Mouse (Mus musculus) layer of hippocampus, postnatal 25 days (tissue): ENCODE measurements around the gene Sigmar1. TPM values are rescaled to one million over a fixed set of nuclear protein-coding genes. Genes with fewer than 3 reads are reported as not detected.

Source experiments
- DNase-seq, 2 experiments: peaks; one replicate each; pipeline ENCODE4 v3.0.0; 2022; ENCODE audit warnings: mixed read lengths in 2 of 2, low spot score in 1 of 2; ENCODE audit errors: extremely low spot score in 1 of 2
- total RNA-seq, 2 experiments: library from RNA; stranded (reverse); gene quantifications; 2 replicates each; pipeline ENCODE4 v1.2.3; 2021

Sigmar1 gene
- total RNA-seq, 2 experiments from 2014 or later: 40.0 to 41.6 TPM

DNA sequence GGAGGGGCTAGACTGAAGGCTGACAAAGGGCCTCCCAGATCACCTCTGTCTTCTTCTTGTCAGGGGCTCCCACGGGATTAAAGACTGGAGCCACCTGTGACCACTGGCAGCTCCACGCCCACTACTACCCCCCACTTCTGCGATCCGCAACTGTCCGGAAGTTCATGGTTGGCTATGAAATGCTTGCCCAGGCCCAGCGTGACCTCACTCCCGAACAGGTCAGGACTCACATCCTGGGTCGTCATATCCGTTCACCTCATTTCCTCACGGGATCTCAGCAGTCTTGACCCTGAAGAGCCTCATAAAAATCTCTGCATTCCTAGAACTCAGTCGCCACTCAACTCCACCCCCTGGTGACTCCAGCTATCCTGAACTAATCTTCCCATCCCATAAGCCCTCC is 2.1 kb upstream of the Sigmar1 start:
- DNase-seq: no peak

DNA sequence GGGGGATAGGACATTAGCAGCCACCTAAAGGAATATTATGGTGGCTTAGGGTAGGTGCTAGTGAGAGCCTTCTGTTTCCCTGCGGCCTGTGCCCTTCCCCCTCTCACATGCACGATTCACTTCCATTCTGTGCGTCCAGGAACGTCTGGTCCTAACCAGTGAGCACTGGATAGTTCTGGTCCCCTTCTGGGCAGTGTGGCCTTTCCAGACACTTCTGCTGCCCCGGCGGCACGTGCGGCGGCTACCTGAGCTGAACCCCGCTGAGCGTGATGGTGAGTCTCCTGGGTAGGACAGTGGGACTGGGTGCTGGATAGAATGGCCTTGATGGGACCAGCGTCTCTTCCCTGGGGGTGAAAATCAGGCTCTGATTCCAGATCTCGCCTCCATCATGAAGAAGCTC is 1.4 kb upstream of the Sigmar1 start:
- DNase-seq: no peak

GRCm38 (mm10) chr4:41756440-41756839 is 483 bp upstream of the Sigmar1 start:
- DNase-seq: no peak

DNA sequence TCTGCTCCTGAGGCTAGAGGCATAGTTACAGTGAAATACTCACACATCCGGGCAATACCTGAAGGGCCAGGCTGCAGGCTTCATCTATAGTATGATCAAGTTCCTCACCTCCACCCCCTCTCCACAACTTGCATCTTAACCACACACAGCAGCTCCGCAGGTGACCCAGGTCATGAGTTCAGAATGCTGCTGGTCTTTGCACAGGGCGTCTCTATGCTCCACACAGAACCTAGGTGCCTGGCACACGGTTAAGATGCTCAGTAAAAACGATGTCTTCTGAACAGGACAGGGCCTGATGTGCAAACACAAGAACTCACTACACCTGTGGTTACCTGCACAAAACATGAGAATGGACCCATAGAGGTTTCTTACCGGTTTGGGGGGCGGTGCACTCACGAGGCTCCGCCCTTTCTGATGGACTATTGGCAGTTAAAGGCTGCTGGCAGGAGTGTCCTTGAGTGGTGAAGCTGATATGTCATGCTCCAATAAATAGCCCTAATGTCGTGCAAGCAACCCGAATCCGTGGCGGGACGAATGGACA is 1.1 kb downstream of the Sigmar1 start, which contains the start of gene Galt:
Galt (plus strand) TSS at position 432 of the 541 bp plus-strand sequence.
- DNase-seq: no peak

DNA sequence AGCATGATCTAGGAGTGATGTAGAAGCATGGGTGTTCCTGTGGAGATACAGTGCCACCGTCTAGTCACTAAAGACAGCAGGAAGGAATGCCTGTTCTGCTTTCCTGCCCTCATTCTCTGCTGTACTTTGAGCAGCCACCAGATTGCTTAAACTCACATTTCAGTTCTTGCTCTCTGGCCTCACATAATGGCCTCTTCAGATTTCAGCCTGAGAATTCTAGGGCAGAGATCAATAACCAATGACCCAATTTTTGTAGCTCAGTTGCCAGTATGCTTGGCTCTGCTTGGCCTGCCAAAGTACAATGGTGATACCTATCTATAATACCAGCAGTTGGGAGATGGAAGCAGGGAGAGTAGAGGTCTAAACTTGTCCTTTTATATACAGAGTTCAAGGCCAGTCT is 10.9 kb downstream of the Sigmar1 start:
- DNase-seq: no peak

- DNase-seq: no peak
These were observed 11.8 kb downstream of the Sigmar1 start for GRCm38 (mm10) chr4:41744131-41744530.

- peak; percentile 79 to 85 for DNase-seq
These were observed 14.8 kb downstream of the Sigmar1 start for GRCm38 (mm10) chr4:41741158-41741560.

DNA sequence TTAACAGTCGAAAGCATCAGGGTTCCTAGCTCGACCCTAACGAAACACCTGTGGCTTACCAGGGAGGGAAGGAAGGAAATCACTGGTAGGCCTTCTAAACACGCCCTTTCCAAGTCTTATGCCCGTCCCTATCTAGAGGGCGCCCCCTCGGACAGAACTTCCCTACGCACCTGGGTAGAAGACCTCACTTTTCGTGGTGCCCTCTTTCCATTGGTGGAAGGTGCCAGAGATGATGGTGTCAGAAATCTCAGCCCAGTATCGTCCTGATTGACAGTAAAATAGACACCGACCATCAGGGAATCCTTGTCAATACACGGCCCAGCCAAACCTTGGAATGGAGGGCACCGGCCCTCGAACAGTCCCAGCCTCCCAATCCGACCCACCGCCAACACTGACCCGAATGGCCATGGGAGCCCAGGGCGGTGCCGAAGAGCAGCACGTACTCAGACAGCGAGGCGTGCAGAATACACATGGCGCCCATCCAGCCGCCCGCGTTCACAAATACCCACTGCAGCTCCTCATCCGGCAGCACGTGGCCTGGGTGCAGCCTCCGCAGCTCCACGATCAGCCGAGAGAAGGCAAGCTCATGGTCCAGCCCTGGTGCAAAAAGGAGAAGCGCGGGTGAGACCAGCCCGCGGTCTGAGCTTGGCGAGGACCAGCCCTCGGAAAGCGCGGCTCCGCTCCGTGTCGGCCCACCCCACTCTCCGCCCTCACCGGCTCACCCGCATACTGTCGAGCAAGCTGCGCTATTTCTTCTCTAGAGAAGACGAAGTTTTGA is 15.4 kb downstream of the Sigmar1 start:
- peak; percentile 61 to 66 for DNase-seq

DNA sequence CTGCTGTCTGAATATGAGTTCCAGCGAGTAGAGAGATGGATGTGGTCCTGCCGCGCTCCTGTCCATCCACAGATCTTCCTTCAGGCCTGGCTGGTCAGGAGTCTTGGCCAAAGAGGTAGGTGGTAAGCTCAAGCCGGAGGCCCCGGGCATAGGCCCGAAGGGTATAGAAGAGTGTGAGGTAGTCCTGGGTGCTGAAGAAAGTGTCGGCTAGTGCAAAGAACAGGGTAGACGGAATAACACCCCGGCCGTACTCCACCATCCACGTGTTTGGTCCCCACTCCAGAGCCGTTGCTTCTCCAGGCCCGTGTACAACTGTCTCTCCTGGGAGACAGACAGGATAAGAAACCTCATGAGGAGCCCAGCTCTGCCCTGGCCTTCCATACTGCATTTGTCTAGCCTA is 16.7 kb downstream of the Sigmar1 start:
- no peak for DNase-seq

DNA sequence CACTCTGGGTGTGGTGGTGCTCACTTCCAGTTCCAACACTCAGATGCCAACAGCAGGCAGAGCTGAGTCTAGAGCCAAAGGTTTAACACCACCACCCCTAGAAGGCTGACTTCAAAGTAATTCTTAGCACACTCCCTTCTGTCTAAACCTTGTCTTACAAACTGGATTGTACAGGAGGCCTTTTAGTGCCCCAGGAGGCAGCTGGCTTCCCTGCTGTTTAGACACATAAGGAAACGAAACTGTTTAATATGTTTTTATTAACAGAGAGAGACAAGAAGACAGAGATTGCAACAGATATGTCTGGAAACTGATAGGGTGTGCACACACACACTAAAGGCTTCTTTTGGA is 17.7 kb downstream of the Sigmar1 start:
- DNase-seq: no peak

- DNase-seq: peak; percentile 64 to 74
These were observed 18.2 kb downstream of the Sigmar1 start for GRCm38 (mm10) chr4:41737602-41738255.

GRCm38 (mm10) chr4:41731052-41731765 is 24.7 kb downstream of the Sigmar1 start, which contains the start of gene Arid3c:
Gene Arid3c, minus strand, starts transcription at chr4:41731142.
- DNase-seq: no peak

DNA sequence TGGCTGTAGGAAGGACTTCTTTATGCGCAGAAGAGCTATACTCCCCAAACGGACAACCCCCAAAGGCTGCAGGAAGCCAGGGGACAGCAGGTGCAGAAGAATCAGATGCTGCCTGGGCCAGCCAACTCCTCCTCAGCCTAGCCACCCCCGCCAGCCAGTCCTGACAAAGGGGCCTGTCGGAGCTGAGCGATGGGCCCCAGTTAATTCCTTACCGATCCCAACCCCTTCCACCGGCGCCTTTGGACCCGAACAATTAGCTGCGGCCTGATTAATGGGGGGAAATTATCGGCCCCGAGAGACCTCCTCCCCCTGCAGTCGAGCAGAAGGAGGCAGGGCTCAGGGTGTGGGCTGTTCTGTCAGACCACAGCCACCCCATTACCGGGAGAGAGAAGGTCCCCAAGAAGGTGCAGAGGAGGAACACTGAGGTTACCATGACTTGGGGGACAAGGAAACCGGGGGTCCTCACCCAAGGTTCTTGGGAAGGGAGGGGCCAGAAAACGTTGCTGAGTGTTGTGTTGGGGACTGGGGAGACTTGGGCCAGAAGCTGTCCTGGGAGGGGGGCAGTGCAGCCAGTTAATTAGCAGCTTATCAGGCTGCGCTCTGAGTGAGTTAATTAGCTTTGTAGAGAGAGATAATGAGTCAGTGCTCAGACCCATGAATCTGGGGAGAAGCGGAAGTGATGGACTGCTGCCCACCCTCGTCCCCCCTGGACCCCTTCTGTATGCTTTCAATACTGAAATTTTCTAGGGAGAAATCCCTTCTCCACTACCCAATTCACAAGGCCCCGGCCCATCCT is 28.9 kb downstream of the Sigmar1 start:
- no peak for DNase-seq

DNA sequence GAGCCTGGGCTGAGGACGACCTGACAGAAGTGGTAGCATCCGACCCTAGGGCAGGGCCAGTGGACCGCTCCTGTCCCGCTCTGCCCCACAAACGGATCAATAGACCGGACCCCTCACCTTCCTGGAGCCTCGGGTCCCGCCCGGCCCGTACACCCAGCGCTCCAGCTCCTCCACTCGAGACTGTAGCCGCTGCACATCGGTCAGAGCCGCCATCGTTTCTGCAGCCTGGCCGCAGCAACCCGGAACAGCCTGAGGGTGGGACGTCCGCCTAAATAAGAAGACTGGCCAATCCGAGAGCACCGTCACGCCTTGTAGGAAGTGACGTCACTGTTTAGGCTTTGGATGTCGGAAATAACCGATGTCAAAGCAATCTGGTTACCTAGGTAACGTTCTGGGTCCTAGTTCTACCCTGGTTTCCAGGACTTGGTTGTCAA is 33.0 kb downstream of the Sigmar1 start, which contains the start of gene Dctn3:
Dctn3 (minus strand) TSS at position 253 of the 434 bp plus-strand sequence.
- peak; percentile 72 to 73 for DNase-seq

- no peak for DNase-seq
These were observed 39.1 kb downstream of the Sigmar1 start for GRCm38 (mm10) chr4:41716834-41717233.

- DNase-seq: peak in 1 of 2 experiments; percentile 56
These were observed 40.4 kb downstream of the Sigmar1 start for GRCm38 (mm10) chr4:41715596-41715995.

DNA sequence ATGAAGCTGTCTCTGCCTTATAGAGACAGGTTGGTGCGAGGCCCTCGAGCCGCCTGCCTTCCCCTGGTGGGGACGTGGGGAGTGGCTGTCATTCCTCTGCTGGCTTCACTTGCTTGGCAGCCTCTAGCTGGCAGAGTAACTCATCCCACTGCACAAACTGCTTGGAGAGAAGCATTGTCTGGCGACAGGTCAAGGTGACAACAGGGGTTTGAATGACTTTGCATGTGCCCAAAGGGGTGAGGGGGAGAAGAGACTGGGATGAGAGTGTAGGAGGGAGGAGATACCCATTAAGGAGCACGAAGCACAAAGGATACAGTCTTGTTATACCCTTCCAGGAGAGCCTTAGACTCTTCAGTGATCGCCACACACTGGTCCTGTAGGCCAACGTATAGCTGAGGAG is 40.9 kb downstream of the Sigmar1 start:
- DNase-seq: no peak

DNA sequence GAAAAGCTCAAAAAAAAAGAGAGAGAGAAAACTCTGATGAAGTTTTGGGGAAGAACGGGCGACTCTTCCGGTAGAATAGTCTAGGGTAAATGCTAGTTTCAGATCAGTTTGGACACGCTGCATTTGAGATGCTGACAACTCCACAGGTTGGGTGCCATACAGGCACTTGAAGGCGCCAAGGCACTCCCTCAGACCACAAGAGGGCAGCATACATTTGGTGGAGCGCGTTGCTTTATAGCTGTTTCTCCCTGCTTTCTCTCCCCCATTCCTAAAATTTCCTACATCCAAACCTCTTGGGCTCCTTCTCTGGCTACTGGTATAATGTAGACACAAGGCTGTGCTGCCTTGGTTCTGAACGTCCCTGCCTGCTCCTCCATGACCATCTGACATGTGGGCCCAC is 41.7 kb downstream of the Sigmar1 start:
- DNase-seq: peak in 1 of 2 experiments; percentile 68

- DNase-seq: peak; percentile 73 to 87
These were observed 42.5 kb downstream of the Sigmar1 start, which contains the start of gene Rpp25l for GRCm38 (mm10) chr4:41713197-41714067. Gene Rpp25l, minus strand, starts transcription at chr4:41713534.
